Mouse (Mus musculus) CH12.LX (cell line): ENCODE measurements around the gene Itga6. TPM values are rescaled to one million over a fixed set of nuclear protein-coding genes. Genes with fewer than 3 reads are reported as not detected.
A peak's percentile ranks its signal among the peaks of the same experiment; 100 is the strongest.

Experiments
- DNase-seq: peaks from one replicate; pipeline ENCODE4 v3.0.0-alpha.2; 2013; ENCODE audit errors: extremely low read depth
- H3K27ac ChIP-seq: 2 replicates; pipeline ENCODE4 v1.5.1; 2012; ENCODE audit warnings: low read depth, mild to moderate bottlenecking, control low read depth, moderate library complexity; ENCODE audit not compliant: insufficient read depth
- H3K27me3 ChIP-seq: replicated peaks from 2 replicates; pipeline ENCODE3; 2012; ENCODE audit warnings: inconsistent platforms
- H3K36me3 ChIP-seq, 2 experiments: replicated peaks in 1 of 2; 2 replicates each; pipeline versions ENCODE3 to v1.6.1; 2012; ENCODE audit warnings: inconsistent platforms in 1 of 2, low read length in 1 of 2, mild to moderate bottlenecking in 1 of 2, mixed read lengths in 1 of 2, moderate library complexity in 1 of 2; ENCODE audit not compliant: control insufficient read depth in 1 of 2, insufficient read depth in 1 of 2
- H3K4me1 ChIP-seq, 2 experiments: 2 replicates each; pipeline ENCODE4 v1.6.1; 2012; ENCODE audit warnings: inconsistent platforms in 1 of 2, moderate library complexity in 1 of 2; ENCODE audit not compliant: insufficient read depth in 2 of 2, control insufficient read depth in 1 of 2
- H3K4me2 ChIP-seq: 2 replicates; pipeline ENCODE4 v1.6.1; 2012; ENCODE audit warnings: low read depth, mild to moderate bottlenecking, control low read depth; ENCODE audit not compliant: poor library complexity, insufficient read depth, severe bottlenecking
- H3K4me3 ChIP-seq, 3 experiments: fragments of 150-350 bp in 1 of 3; sonication (generic) in 1 of 3; replicated peaks in 1 of 3; 2 replicates each; pipeline versions ENCODE3 to v1.5.1; 2011 to 2012; ENCODE audit warnings: low read depth in 2 of 3, low read length in 2 of 3, mild to moderate bottlenecking in 2 of 3, moderate library complexity in 2 of 3, control low read depth in 1 of 3, improper control_type of control experiment in 1 of 3, inconsistent platforms in 1 of 3, mixed read lengths in 1 of 3; ENCODE audit not compliant: poor library complexity in 1 of 3
- H3K79me2 ChIP-seq: replicated peaks from 2 replicates; pipeline ENCODE4 v1.6.1; 2012; ENCODE audit warnings: mild to moderate bottlenecking, moderate library complexity; ENCODE audit not compliant: control insufficient read depth, poor library complexity, insufficient read depth, severe bottlenecking; ENCODE audit errors: extremely low read depth
- H3K9ac ChIP-seq: 2 replicates; pipeline ENCODE4 v1.6.1; 2012; ENCODE audit warnings: low read depth, mild to moderate bottlenecking, control low read depth, moderate library complexity; ENCODE audit not compliant: insufficient read depth
- H3K9me3 ChIP-seq: replicated peaks from 2 replicates; pipeline ENCODE3; 2012; ENCODE audit warnings: low read length, inconsistent platforms, mixed read lengths
- CHD1 ChIP-seq: IDR thresholded peaks from 2 replicates; pipeline ENCODE4 v1.6.1; 2012; ENCODE audit warnings: low read depth, low read length, improper control_type of control experiment, inconsistent platforms
- ELF1 ChIP-seq: IDR thresholded peaks from 2 replicates; pipeline ENCODE4 v1.6.1; 2014; ENCODE audit warnings: low read depth, mild to moderate bottlenecking, inconsistent platforms, low read length, improper control_type of control experiment
- ETS1 ChIP-seq: conservative IDR thresholded peaks from 2 replicates; pipeline ENCODE4 v1.6.1; 2012; ENCODE audit warnings: low read depth, mild to moderate bottlenecking, inconsistent platforms, low read length, improper control_type of control experiment, moderate library complexity
- GABPA ChIP-seq: IDR thresholded peaks from 2 replicates; pipeline ENCODE4 v1.6.1; 2012; ENCODE audit warnings: low read depth, low read length, improper control_type of control experiment, inconsistent platforms; ENCODE audit not compliant: insufficient replicate concordance
- IRF4 ChIP-seq: IDR thresholded peaks from 2 replicates; pipeline ENCODE4 v1.6.1; 2014; ENCODE audit warnings: low read depth, mild to moderate bottlenecking, inconsistent platforms, low read length, improper control_type of control experiment
- MAFK ChIP-seq: IDR thresholded peaks from 2 replicates; pipeline ENCODE4 v1.6.1; 2011; ENCODE audit warnings: low read length, improper control_type of control experiment; ENCODE audit not compliant: insufficient replicate concordance
- MEF2A ChIP-seq: IDR thresholded peaks from 2 replicates; pipeline ENCODE4 v1.6.1; 2014; ENCODE audit warnings: low read depth, mild to moderate bottlenecking, inconsistent platforms, low read length, improper control_type of control experiment, borderline replicate concordance
- MXI1 ChIP-seq: IDR thresholded peaks from 2 replicates; pipeline ENCODE4 v1.6.1; 2011; ENCODE audit warnings: mild to moderate bottlenecking, low read depth, low read length, improper control_type of control experiment
- MYC ChIP-seq: IDR thresholded peaks from 2 replicates; pipeline ENCODE4 v1.6.1; 2011; ENCODE audit warnings: low read depth, mild to moderate bottlenecking, improper control_type of control experiment, low read length
- POLR2A ChIP-seq: IDR thresholded peaks from 2 replicates; pipeline ENCODE4 v1.6.1; 2011; ENCODE audit warnings: low read depth, mild to moderate bottlenecking, improper control_type of control experiment, low read length
- RCOR1 ChIP-seq: conservative IDR thresholded peaks from 2 replicates; pipeline ENCODE4 v1.6.1; 2012; ENCODE audit warnings: low read depth, mild to moderate bottlenecking, inconsistent platforms, low read length, improper control_type of control experiment
- SIN3A ChIP-seq: IDR thresholded peaks from 2 replicates; pipeline ENCODE4 v1.6.1; 2012; ENCODE audit warnings: low read length, improper control_type of control experiment, inconsistent platforms
- UBTF ChIP-seq: IDR thresholded peaks from 2 replicates; pipeline ENCODE4 v1.6.1; 2012; ENCODE audit warnings: low read depth, mild to moderate bottlenecking, inconsistent platforms, low read length, improper control_type of control experiment, moderate library complexity
- USF2 ChIP-seq: conservative IDR thresholded peaks from 2 replicates; pipeline ENCODE4 v1.6.1; 2011; ENCODE audit warnings: low read depth, low read length, improper control_type of control experiment
- ZMIZ1 ChIP-seq: IDR thresholded peaks from 2 replicates; pipeline ENCODE4 v1.6.1; 2012; ENCODE audit warnings: low read depth, mild to moderate bottlenecking, inconsistent platforms, low read length, improper control_type of control experiment
- ZNF384 ChIP-seq: IDR thresholded peaks from 2 replicates; pipeline ENCODE4 v1.6.1; 2012; ENCODE audit warnings: low read depth, low read length, improper control_type of control experiment, inconsistent platforms
- dilution Hi-C: fragments of 300-500 bp; cut with MboI; formaldehyde crosslinking; loops from 2 replicates; pipeline ENCODE4 v1.14.3; 2020; ENCODE audit warnings: low sequenced_read_pairs; ENCODE audit not compliant: extremely low pct_unique_long_range_greater_than_20kb, extremely low pct_ligation_motif_present
- in situ Hi-C: fragments of 300-500 bp; cut with MboI; formaldehyde crosslinking; loops from 3 replicates; pipeline ENCODE4 v1.14.3; 2019; ENCODE audit warnings: low sequenced_read_pairs, low pct_ligation_motif_present, low pct_unique_long_range_greater_than_20kb, mixed read lengths
- polyA plus RNA-seq: library from polyadenylated mRNA; unstranded; fragments of >175 nt; gene quantifications from 2 replicates; pipeline ENCODE4 v1.2.1, GENCODE M21; 2012; ENCODE audit warnings: low read depth; ENCODE audit not compliant: insufficient read length
- total RNA-seq, 2 experiments: library from RNA; depleted of rRNA; stranded (reverse); fragments of 300-350 nt in 1 of 2; fragments of >200 nt in 1 of 2; gene quantifications; 2 replicates each; pipeline ENCODE4 v1.2.3; 2012 to 2014

The Itga6 gene
- total and polyA plus RNA-seq, 3 experiments: 6.1 to 13.9 (median 10.9) TPM

DNA sequence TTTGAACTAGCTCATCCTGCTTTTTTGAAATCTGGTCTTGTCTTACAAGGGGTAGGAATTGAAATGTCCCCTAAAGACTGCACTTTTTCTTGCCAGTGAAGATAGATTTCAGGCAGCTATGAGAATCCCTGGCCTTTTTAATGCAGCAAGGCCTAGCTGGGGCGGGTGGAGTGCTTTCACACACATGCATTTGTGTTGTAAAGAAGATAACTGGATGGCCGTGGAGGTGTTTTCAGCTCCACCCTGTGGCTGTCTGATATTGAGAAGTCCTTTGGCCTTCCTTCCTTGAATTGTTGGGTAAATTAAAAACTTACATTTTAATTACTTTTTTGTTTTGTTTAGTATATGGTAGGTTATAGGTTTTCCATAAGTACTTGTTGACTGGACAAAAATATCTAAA lies 133.0 kb downstream of the Itga6 start:
- Histone ChIP-seq H3K27me3 (no peaks in the 10 kb centered on the region), H3K79me2 (no peaks in the 10 kb centered on the region), H3K4me3 (no peak overlapping the region), H3K9ac (no peak overlapping the region), H3K4me2 (no peak overlapping the region), H3K27ac (no peak overlapping the region), H3K4me1 (peaks cover 0 to 10% of the 10 kb centered on the region in 2 experiments; a peak in 2 of 4 replicates), H3K9me3 (peaks cover 6% of the 10 kb centered on the region), H3K36me3 (peaks cover 3 to 45% of the 10 kb centered on the region in 2 experiments)
- no peak for DNase-seq
- TF ChIP-seq UBTF: no peak
- TF ChIP-seq MYC: no peak
- TF ChIP-seq RCOR1: no peak
- TF ChIP-seq ETS1: no peak
- TF ChIP-seq USF2: no peak
- TF ChIP-seq ZNF384: no peak
- TF ChIP-seq MAFK: no peak
- TF ChIP-seq ZMIZ1: no peak
- no peak for TF ChIP-seq MEF2A
- no peak for TF ChIP-seq IRF4
- no peak for TF ChIP-seq MXI1
- no peak for TF ChIP-seq POLR2A
- no peak for TF ChIP-seq SIN3A
- TF ChIP-seq CHD1: no peak
- no peak for TF ChIP-seq GABPA
- in situ Hi-C loops (no loop called here), dilution Hi-C loops (no loop called here)

DNA sequence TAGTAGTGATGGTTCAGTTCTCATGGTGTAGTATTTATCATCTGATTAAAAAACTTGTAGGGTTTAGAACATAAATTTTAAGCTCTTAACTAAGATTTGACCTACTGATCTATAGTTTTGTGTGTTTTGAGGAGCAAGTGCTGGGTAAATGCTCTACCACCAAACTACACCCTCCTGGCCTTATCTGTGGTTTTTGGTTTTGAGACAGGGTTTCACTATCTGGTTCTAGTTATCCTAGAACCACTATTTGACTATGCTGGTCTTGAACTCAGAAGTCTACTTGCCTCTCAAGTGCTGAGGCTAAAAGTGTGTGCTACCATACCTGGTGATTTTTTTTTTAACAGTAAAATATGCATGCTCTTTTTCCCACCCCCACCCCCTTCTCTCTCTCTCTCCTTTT lies 133.5 kb downstream of the Itga6 start:
- Histone ChIP-seq H3K9me3 (peaks cover 6% of the 10 kb centered on the region), H3K4me1 (peaks cover 0 to 7% of the 10 kb centered on the region in 2 experiments; a peak in 2 of 4 replicates), H3K27ac (no peak overlapping the region), H3K27me3 (no peaks in the 10 kb centered on the region), H3K4me3 (no peak overlapping the region), H3K4me2 (no peak overlapping the region), H3K9ac (no peak overlapping the region), H3K79me2 (no peaks in the 10 kb centered on the region), H3K36me3 (peaks cover 3 to 50% of the 10 kb centered on the region in 2 experiments)
- no peak for DNase-seq
- in situ Hi-C loops (no loop called here), dilution Hi-C loops (no loop called here)
- peak; percentile 23; the same call in 1 of the 2 replicates for TF ChIP-seq ZNF384
- TF ChIP-seq ELF1: no peak
